Mouse (Mus musculus) kidney, postnatal 14 days (tissue): ENCODE data around the gene Nlgn1.

Experiments used
- DNase-seq: peaks from one replicate; pipeline ENCODE4 v3.0.0; 2022; ENCODE audit warnings: mixed read lengths

Nlgn1 gene

GRCm38 (mm10) chr3:26194970-26195369, 137.3 kb downstream of the Nlgn1 start:
- DNase-seq, result no peak

- DNase-seq, result no peak
These were observed 151.2 kb downstream of the Nlgn1 start for GRCm38 (mm10) chr3:26181013-26181412.

- no peak for DNase-seq
These were observed 156.9 kb downstream of the Nlgn1 start for GRCm38 (mm10) chr3:26175371-26175770.

GRCm38 (mm10) chr3:26174257-26174656, 158.0 kb downstream of the Nlgn1 start:
- peak; percentile 49 for DNase-seq

GRCm38 (mm10) chr3:26173613-26174012, 158.6 kb downstream of the Nlgn1 start:
- DNase-seq, result no peak

GRCm38 (mm10) chr3:26166711-26167110, 165.5 kb downstream of the Nlgn1 start:
- no peak for DNase-seq

- peak; percentile 21 for DNase-seq
These were observed 178.5 kb downstream of the Nlgn1 start for GRCm38 (mm10) chr3:26153782-26154181.

GRCm38 (mm10) chr3:26153036-26153741, 179.1 kb downstream of the Nlgn1 start:
- DNase-seq, result peak; percentile 5

GRCm38 (mm10) chr3:26152510-26153035, 179.7 kb downstream of the Nlgn1 start:
- DNase-seq, result peak; percentile 12

GRCm38 (mm10) chr3:26151351-26152020, 180.8 kb downstream of the Nlgn1 start:
- DNase-seq, result peak; percentile 5

- DNase-seq, result no peak
These were observed 186.1 kb downstream of the Nlgn1 start for GRCm38 (mm10) chr3:26146174-26146573.

- no peak for DNase-seq
These were observed 186.8 kb downstream of the Nlgn1 start for GRCm38 (mm10) chr3:26145441-26145840.

GRCm38 (mm10) chr3:26141590-26141989, 190.7 kb downstream of the Nlgn1 start:
- no peak for DNase-seq

- no peak for DNase-seq
These were observed 197.2 kb downstream of the Nlgn1 start for GRCm38 (mm10) chr3:26134839-26135651.

- DNase-seq, result no peak
These were observed 201.3 kb downstream of the Nlgn1 start for GRCm38 (mm10) chr3:26130919-26131318.

GRCm38 (mm10) chr3:26129455-26129854, 202.8 kb downstream of the Nlgn1 start:
- no peak for DNase-seq

- DNase-seq, result no peak
These were observed 215.2 kb downstream of the Nlgn1 start for GRCm38 (mm10) chr3:26117071-26117470.

- DNase-seq, result no peak
These were observed 225.9 kb downstream of the Nlgn1 start for GRCm38 (mm10) chr3:26106361-26106760.

GRCm38 (mm10) chr3:26105528-26105927, 226.7 kb downstream of the Nlgn1 start:
- DNase-seq, result no peak

- no peak for DNase-seq
These were observed 230.0 kb downstream of the Nlgn1 start for GRCm38 (mm10) chr3:26102271-26102670.

GRCm38 (mm10) chr3:26095551-26095950, 236.7 kb downstream of the Nlgn1 start:
- peak; percentile 36 for DNase-seq

- DNase-seq, result no peak
These were observed 262.9 kb downstream of the Nlgn1 start for GRCm38 (mm10) chr3:26069366-26069765.

- DNase-seq, result no peak
These were observed 281.5 kb downstream of the Nlgn1 start for GRCm38 (mm10) chr3:26050769-26051168.
